10 mouse cellular contexts compared by ENCODE assay signal in genomic region chr19:57180908-57181307, GRCm38 (mm10).
DNase-seq lines count a peak whose midpoint lies in the region; ATAC-seq and TF ChIP-seq lines count a peak whose summit lies in the region.
"Had no signal": no experiment of that assay in that cellular context is flagged by ENCODE, and none has a peak within 500 bp of the region (broad histone marks: within the 10 kb centered on the region; RNA-seq: fewer than 3 reads in every experiment).

No protein-coding gene starts in this region.

- no peak overlapping the region for H3K4me3 ChIP-seq in heart, embryonic 13.5 days
- no peak overlapping the region for H3K4me3 ChIP-seq in liver, embryonic 11.5 days (ENCODE audit: low read depth, low read length)
- H3K4me3 ChIP-seq in hindbrain, embryonic 12.5 days: no peak overlapping the region

- no peak overlapping the region for H3K9ac ChIP-seq in heart, embryonic 13.5 days
- no peak overlapping the region for H3K9ac ChIP-seq in liver, embryonic 11.5 days (ENCODE audit: low read depth, low read length)
- H3K9ac ChIP-seq in hindbrain, embryonic 12.5 days: no peak overlapping the region
- H3K9ac ChIP-seq: lung, embryonic 14.5 days had no signal

- in situ Hi-C loops in Patski (cut with MboI; ENCODE audit: low pct_unique_long_range_greater_than_20kb): no loop called here

- ATAC-seq in heart, embryonic 13.5 days (ENCODE audit: extremely low read depth, insufficient number of reproducible peaks, low FRiP score, low TSS enrichment): no peak
- ATAC-seq in Patski: peak; percentile 22
- no peak for ATAC-seq in liver, embryonic 11.5 days (replicated peaks; ENCODE audit: low FRiP score)
- ATAC-seq in hindbrain, embryonic 12.5 days (ENCODE audit: low FRiP score): no peak

- H3K9me3 ChIP-seq in heart, embryonic 13.5 days: no peaks in the 10 kb centered on the region
- no peaks in the 10 kb centered on the region for H3K9me3 ChIP-seq in liver, embryonic 11.5 days (ENCODE audit: control insufficient read depth, low read length)
- H3K9me3 ChIP-seq in hindbrain, embryonic 12.5 days (replicated peaks): no peaks in the 10 kb centered on the region

- H3K36me3 ChIP-seq in heart, embryonic 13.5 days: no peaks in the 10 kb centered on the region
- H3K36me3 ChIP-seq in liver, embryonic 11.5 days (ENCODE audit: control insufficient read depth, insufficient read depth, low read length): no peaks in the 10 kb centered on the region
- H3K36me3 ChIP-seq in hindbrain, embryonic 12.5 days: no peaks in the 10 kb centered on the region

- CTCF ChIA-PET in Patski (lab: Charles Lee): interaction anchor here (0.7 to 2.4 kb wide), 3 partner anchors 11 to 58 kb away, joined by 3 to 7 read pairs (median 3); no protein-coding TSS in a partner anchor

- no peak overlapping the region for H3K4me2 ChIP-seq in heart, embryonic 13.5 days
- H3K4me2 ChIP-seq in liver, embryonic 11.5 days: no peak overlapping the region
- no peak overlapping the region for H3K4me2 ChIP-seq in hindbrain, embryonic 12.5 days (replicated peaks)
- H3K4me2 ChIP-seq: lung, embryonic 14.5 days; midbrain, embryonic 11.5 days had no signal

- POLR2A ChIA-PET in Patski (lab: Charles Lee): interaction anchor here (0.6 to 0.7 kb wide), 2 partner anchors 16 to 219 kb away, joined by 3 read pairs; no protein-coding TSS in a partner anchor

- no peak for DNase-seq in heart, adult 8-10 months (ENCODE audit: low spot score)
- DNase-seq in 3T3-L1 (ENCODE audit: low read depth, low spot score) (peak; percentile 61), Patski (ENCODE audit: low read depth, low spot score) (no peak)
- DNase-seq in liver, embryonic 11.5 days (ENCODE audit: low spot score): no peak
- DNase-seq in urinary bladder, adult 18-20 months (ENCODE audit: low spot score in 2 of 2): no peak
- DNase-seq in thymus, postnatal 36 days: no peak
- DNase-seq: lung, embryonic 14.5 days had no signal

- H3K27ac ChIP-seq in heart, embryonic 13.5 days (replicated peaks): peak overlapping the region; percentile 68
- peak overlapping the region; percentile 35; the same call in 1 of the 2 replicates for H3K27ac ChIP-seq in liver, embryonic 11.5 days (ENCODE audit: low read depth, low read length)
- no peak overlapping the region for H3K27ac ChIP-seq in hindbrain, embryonic 12.5 days

- no peaks in the 10 kb centered on the region for H3K27me3 ChIP-seq in heart, embryonic 13.5 days (replicated peaks)
- H3K27me3 ChIP-seq in Patski: no peaks in the 10 kb centered on the region
- H3K27me3 ChIP-seq in liver, embryonic 11.5 days (replicated peaks; ENCODE audit: control insufficient read depth, insufficient read depth, low read length): no peaks in the 10 kb centered on the region
- H3K27me3 ChIP-seq in hindbrain, embryonic 12.5 days: no peaks in the 10 kb centered on the region

- peaks cover 87% of the 10 kb centered on the region for H3K4me1 ChIP-seq in heart, embryonic 13.5 days
- peaks cover 9% of the 10 kb centered on the region for H3K4me1 ChIP-seq in liver, embryonic 11.5 days (replicated peaks; ENCODE audit: control insufficient read depth, insufficient read depth, low read length)
- no peaks in the 10 kb centered on the region for H3K4me1 ChIP-seq in hindbrain, embryonic 12.5 days

- no peak for TF ChIP-seq CTCF in Patski (IDR thresholded peaks at IDR 0.05)

- WGBS in heart, embryonic 13.5 days: 43% methylated on average over 3 of the region's 3 CpGs
- 66% methylated on average over 3 of the region's 3 CpGs for WGBS in liver, embryonic 11.5 days
- WGBS in hindbrain, embryonic 12.5 days: 88% methylated on average over 3 of the region's 3 CpGs
